ENCODE assay signal across 7 mouse cellular contexts in genomic region chr7:116031718-116032595, GRCm38 (mm10). TPM values are rescaled to one million over a fixed set of nuclear protein-coding genes. Genes with fewer than 3 reads are reported as not detected.
DNase-seq lines count a peak whose midpoint lies in the region; ATAC-seq lines count a peak whose summit lies in the region.

No protein-coding gene starts in this region.

- DNase-seq in adrenal gland, adult (ENCODE audit: inconsistent age in 2 of 2, low spot score in 1 of 2): peak; percentile 69 to 92
- DNase-seq in cerebellum, postnatal 10 days: peak; percentile 58 to 62
- DNase-seq in frontal cortex, postnatal 10 days (ENCODE audit: low spot score in 2 of 2): peak; percentile 9 to 29

- peak overlapping the region; percentile 85 for H3K27ac ChIP-seq in hindbrain, embryonic 12.5 days
- H3K27ac ChIP-seq in limb, embryonic 13.5 days: peak overlapping the region; percentile 95
- peak overlapping the region; percentile 87 for H3K27ac ChIP-seq in midbrain, embryonic 13.5 days
- H3K27ac ChIP-seq in stomach, embryonic 15.5 days: peak overlapping the region; percentile 78

- H3K4me2 ChIP-seq in hindbrain, embryonic 12.5 days (replicated peaks): peak overlapping the region; percentile 98
- H3K4me2 ChIP-seq in limb, embryonic 13.5 days (replicated peaks): peak overlapping the region; percentile 99
- peak overlapping the region; percentile 99 for H3K4me2 ChIP-seq in midbrain, embryonic 13.5 days (replicated peaks)
- peak overlapping the region; percentile 98 for H3K4me2 ChIP-seq in stomach, embryonic 15.5 days

- peak overlapping the region; percentile 55 for H3K4me3 ChIP-seq in hindbrain, embryonic 12.5 days
- peak overlapping the region; percentile 65 for H3K4me3 ChIP-seq in limb, embryonic 13.5 days
- peak overlapping the region; percentile 69 for H3K4me3 ChIP-seq in midbrain, embryonic 13.5 days (replicated peaks)
- H3K4me3 ChIP-seq in stomach, embryonic 15.5 days (replicated peaks): peak overlapping the region; percentile 59

- under 1% methylated on average over 65 of the region's 65 CpGs for WGBS in hindbrain, embryonic 12.5 days
- WGBS in limb, embryonic 13.5 days: under 1% methylated on average over 65 of the region's 65 CpGs
- WGBS in midbrain, embryonic 13.5 days: under 1% methylated on average over 65 of the region's 65 CpGs
- WGBS in stomach, embryonic 15.5 days: under 1% methylated on average over 65 of the region's 65 CpGs

- peaks cover 43% of the 10 kb centered on the region for H3K27me3 ChIP-seq in hindbrain, embryonic 12.5 days
- peaks cover 41% of the 10 kb centered on the region for H3K27me3 ChIP-seq in limb, embryonic 13.5 days
- H3K27me3 ChIP-seq in midbrain, embryonic 13.5 days: peaks cover 33% of the 10 kb centered on the region
- H3K27me3 ChIP-seq in stomach, embryonic 15.5 days (replicated peaks): peaks cover 22% of the 10 kb centered on the region

- H3K4me1 ChIP-seq in hindbrain, embryonic 12.5 days: peaks cover 35% of the 10 kb centered on the region
- H3K4me1 ChIP-seq in limb, embryonic 13.5 days: peaks cover 29% of the 10 kb centered on the region
- peaks cover 61% of the 10 kb centered on the region for H3K4me1 ChIP-seq in midbrain, embryonic 13.5 days (replicated peaks)
- H3K4me1 ChIP-seq in stomach, embryonic 15.5 days: peaks cover 16% of the 10 kb centered on the region; the same call in 1 of the 2 replicates

- peak; percentile 57; the same call in 1 of the 2 replicates for ATAC-seq in hindbrain, embryonic 12.5 days (ENCODE audit: low FRiP score)
- ATAC-seq in limb, embryonic 13.5 days (ENCODE audit: low FRiP score, low read depth): peak; percentile 17; the same call in 1 of the 2 replicates
- no peak for ATAC-seq in midbrain, embryonic 13.5 days
- ATAC-seq in stomach, embryonic 15.5 days (ENCODE audit: insufficient read depth, low FRiP score, low read depth): peak; percentile 48

- no peaks in the 10 kb centered on the region for H3K36me3 ChIP-seq in hindbrain, embryonic 12.5 days
- no peaks in the 10 kb centered on the region for H3K36me3 ChIP-seq in limb, embryonic 13.5 days
- H3K36me3 ChIP-seq in midbrain, embryonic 13.5 days: no peaks in the 10 kb centered on the region
- no peaks in the 10 kb centered on the region for H3K36me3 ChIP-seq in stomach, embryonic 15.5 days

- H3K9ac ChIP-seq in hindbrain, embryonic 12.5 days: peak overlapping the region; percentile 78
- peak overlapping the region; percentile 95 for H3K9ac ChIP-seq in limb, embryonic 13.5 days
- peak overlapping the region; percentile 87 for H3K9ac ChIP-seq in midbrain, embryonic 13.5 days (replicated peaks)
- H3K9ac ChIP-seq in stomach, embryonic 15.5 days: peak overlapping the region; percentile 68

- no peaks in the 10 kb centered on the region for H3K9me3 ChIP-seq in hindbrain, embryonic 12.5 days (replicated peaks)
- H3K9me3 ChIP-seq in limb, embryonic 13.5 days: no peaks in the 10 kb centered on the region
- H3K9me3 ChIP-seq in midbrain, embryonic 13.5 days: no peaks in the 10 kb centered on the region
- no peaks in the 10 kb centered on the region for H3K9me3 ChIP-seq in stomach, embryonic 15.5 days

RNA-seq across cellular contexts. Expression of gene Sox6, which starts 6.6 kb away (rescaled TPM):
- 50.9 and 55.3 TPM in 2 replicates for polyA plus RNA-seq in hindbrain, embryonic 12.5 days (2016; fragmentation: Nextera tagmentation; extraction: Ambion mirVana)
- 105 and 124 TPM in 2 replicates for polyA plus RNA-seq in limb, embryonic 13.5 days (2015; fragmentation: Nextera tagmentation; extraction: Ambion mirVana)
- 50.0 and 57.2 TPM in 2 replicates for polyA plus RNA-seq in midbrain, embryonic 13.5 days (2015; fragmentation: Nextera tagmentation; extraction: Ambion mirVana)
- 36.3 and 42.4 TPM in 2 replicates for polyA plus RNA-seq in stomach, embryonic 15.5 days (2015; fragmentation: Nextera tagmentation; extraction: Ambion mirVana)

RNA-seq across cellular contexts. Expression of gene 1110004F10Rik, which starts 7.2 kb away (rescaled TPM):
- polyA plus RNA-seq in hindbrain, embryonic 12.5 days (2016; fragmentation: Nextera tagmentation; extraction: Ambion mirVana): 283 and 308 TPM in 2 replicates
- 319 and 338 TPM in 2 replicates for polyA plus RNA-seq in limb, embryonic 13.5 days (2015; fragmentation: Nextera tagmentation; extraction: Ambion mirVana)
- 335 and 371 TPM in 2 replicates for polyA plus RNA-seq in midbrain, embryonic 13.5 days (2015; fragmentation: Nextera tagmentation; extraction: Ambion mirVana)
- polyA plus RNA-seq in stomach, embryonic 15.5 days (2015; fragmentation: Nextera tagmentation; extraction: Ambion mirVana): 226 and 230 TPM in 2 replicates

RNA-seq across cellular contexts. Expression of gene Gm4353, which starts 52.5 kb away (rescaled TPM):
- 0.41 and 0.90 TPM in 2 replicates for polyA plus RNA-seq in hindbrain, embryonic 12.5 days (2016; fragmentation: Nextera tagmentation; extraction: Ambion mirVana)
- polyA plus RNA-seq in limb, embryonic 13.5 days (2015; fragmentation: Nextera tagmentation; extraction: Ambion mirVana): 1.6 and 1.7 TPM in 2 replicates
- 0.87 and 0.89 TPM in 2 replicates for polyA plus RNA-seq in midbrain, embryonic 13.5 days (2015; fragmentation: Nextera tagmentation; extraction: Ambion mirVana)
- polyA plus RNA-seq in stomach, embryonic 15.5 days (2015; fragmentation: Nextera tagmentation; extraction: Ambion mirVana): 0.46 and 3.0 TPM in 2 replicates

Comparison
In these comparisons a context has a peak if more than half of its experiments do, and no peak if none do; other contexts are left out.
1. DNase-seq: peak in every context shown above with its lines; median percentile 80 in adrenal gland, adult; 60 in cerebellum, postnatal 10 days; 19 in frontal cortex, postnatal 10 days.